Mouse (Mus musculus) splenic B cell, adult 2 months (primary cell): Measurements from ENCODE around the gene Htr1b.

ENCODE experiments used
- DNase-seq: peaks from one replicate; pipeline ENCODE4 v3.0.0-alpha.2; 2011; ENCODE audit warnings: low read depth, low spot score
- H3K27me3 ChIP-seq: 2 replicates; pipeline ENCODE4 v1.6.1; 2012; ENCODE audit warnings: mild to moderate bottlenecking, low read length, moderate library complexity, mixed read lengths; ENCODE audit not compliant: control insufficient read depth, poor library complexity, insufficient read depth, severe bottlenecking
- H3K36me3 ChIP-seq: 2 replicates; pipeline ENCODE4 v1.6.1; 2012; ENCODE audit warnings: mild to moderate bottlenecking, low read length, moderate library complexity, mixed read lengths; ENCODE audit not compliant: control insufficient read depth, poor library complexity, insufficient read depth, severe bottlenecking

The Htr1b gene

GRCm38 (mm10) chr9:81633437-81633973, at the start of gene Htr1b:
Gene Htr1b (minus strand): TSS chr9:81633828.
- DNase-seq, result no peak
- Histone ChIP-seq H3K36me3 (no peaks in the 10 kb centered on the region), H3K27me3 (no peaks in the 10 kb centered on the region)

- DNase-seq, result no peak
- no peaks in the 10 kb centered on the region for H3K27me3 ChIP-seq
- no peaks in the 10 kb centered on the region for H3K36me3 ChIP-seq
These were observed 43.1 kb upstream of the Htr1b start for GRCm38 (mm10) chr9:81676716-81677115.

GRCm38 (mm10) chr9:81637486-81637885, 3.9 kb upstream of the Htr1b start:
- H3K27me3 ChIP-seq, result no peaks in the 10 kb centered on the region
- DNase-seq, result no peak
- H3K36me3 ChIP-seq, result no peaks in the 10 kb centered on the region

- Histone ChIP-seq H3K36me3 (no peaks in the 10 kb centered on the region), H3K27me3 (no peaks in the 10 kb centered on the region)
- no peak for DNase-seq
These were observed 1.5 kb upstream of the Htr1b start for GRCm38 (mm10) chr9:81635109-81635508.

GRCm38 (mm10) chr9:81634163-81634562, 535 bp upstream of the Htr1b start:
- DNase-seq, result no peak
- H3K27me3 ChIP-seq, result no peaks in the 10 kb centered on the region
- H3K36me3 ChIP-seq, result no peaks in the 10 kb centered on the region

- DNase-seq, result no peak
- H3K36me3 ChIP-seq, result no peaks in the 10 kb centered on the region
- no peaks in the 10 kb centered on the region for H3K27me3 ChIP-seq
These were observed 742 bp downstream of the Htr1b start for GRCm38 (mm10) chr9:81632736-81633436.

GRCm38 (mm10) chr9:81632191-81632735, 1.4 kb downstream of the Htr1b start:
- Histone ChIP-seq H3K27me3 (no peaks in the 10 kb centered on the region), H3K36me3 (no peaks in the 10 kb centered on the region)
- no peak for DNase-seq

GRCm38 (mm10) chr9:81631581-81632091, 2.0 kb downstream of the Htr1b start:
- no peaks in the 10 kb centered on the region for H3K36me3 ChIP-seq
- no peak for DNase-seq
- H3K27me3 ChIP-seq, result no peaks in the 10 kb centered on the region

GRCm38 (mm10) chr9:81626899-81627606, 6.6 kb downstream of the Htr1b start:
- Histone ChIP-seq H3K27me3 (no peaks in the 10 kb centered on the region), H3K36me3 (no peaks in the 10 kb centered on the region)
- DNase-seq, result peak; percentile 52

- Histone ChIP-seq H3K36me3 (no peaks in the 10 kb centered on the region), H3K27me3 (no peaks in the 10 kb centered on the region)
- no peak for DNase-seq
These were observed 7.7 kb downstream of the Htr1b start for GRCm38 (mm10) chr9:81625898-81626297.

GRCm38 (mm10) chr9:81622873-81623272, 10.8 kb downstream of the Htr1b start:
- H3K27me3 ChIP-seq, result no peaks in the 10 kb centered on the region
- DNase-seq, result no peak
- H3K36me3 ChIP-seq, result no peaks in the 10 kb centered on the region

GRCm38 (mm10) chr9:81611022-81611421, 22.6 kb downstream of the Htr1b start:
- Histone ChIP-seq H3K27me3 (no peaks in the 10 kb centered on the region), H3K36me3 (no peaks in the 10 kb centered on the region)
- no peak for DNase-seq
